In the genomic region with DNA sequence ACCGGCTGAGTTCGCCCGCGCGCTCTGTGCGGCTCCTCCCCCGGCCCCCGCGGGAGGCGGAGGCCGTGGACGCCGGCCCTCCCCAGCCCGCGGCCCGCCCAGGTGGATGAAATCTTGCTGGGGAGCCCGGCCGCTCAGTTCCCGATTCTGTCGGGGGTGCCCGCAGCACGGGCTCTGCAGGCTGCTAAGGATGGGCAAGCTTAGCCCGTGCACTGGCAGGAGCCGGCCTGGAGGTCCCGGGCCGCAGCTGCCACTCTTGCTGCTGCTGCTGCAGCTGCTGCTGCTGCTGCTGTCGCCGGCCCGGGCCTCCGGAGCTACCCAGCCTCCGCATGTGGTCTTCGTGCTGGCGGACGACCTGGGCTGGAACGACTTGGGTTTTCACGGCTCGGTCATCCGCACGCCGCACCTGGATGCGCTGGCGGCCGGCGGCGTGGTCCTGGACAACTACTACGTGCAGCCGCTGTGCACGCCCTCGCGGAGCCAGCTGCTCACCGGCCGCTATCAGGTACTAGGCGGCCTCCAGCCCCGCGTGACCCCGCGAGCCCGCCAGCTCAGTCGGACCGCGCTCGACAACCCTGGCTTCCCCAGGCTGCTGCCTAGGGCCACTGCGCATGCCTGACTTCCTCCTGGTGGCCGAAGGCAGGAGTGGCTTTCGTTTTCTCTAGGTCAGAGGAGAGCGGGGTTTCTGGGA, we compare ENCODE assay signal across 8 mouse cellular contexts. TPM values are rescaled to one million over a fixed set of nuclear protein-coding genes. Genes with fewer than 3 reads are reported as not detected.
DNase-seq lines count a peak whose midpoint lies in the region; ATAC-seq and TF ChIP-seq lines count a peak whose summit lies in the region.

A gene (plus strand): TSS at position 43 of the 691 bp plus-strand sequence.

- no peaks in the 10 kb centered on the region for H3K9me3 ChIP-seq in limb, embryonic 15.5 days
- no peaks in the 10 kb centered on the region for H3K9me3 ChIP-seq in midbrain, postnatal 0 days (ENCODE audit: low read length)

- peak; percentile 86 for ATAC-seq in limb, embryonic 15.5 days (ENCODE audit: insufficient number of reproducible peaks, low FRiP score, low TSS enrichment, low read depth)
- peak; percentile 93 for ATAC-seq in midbrain, postnatal 0 days (ENCODE audit: low FRiP score)

- peak within 1 kb of the TSS; percentile 72 for H3K4me3 ChIP-seq in bone marrow, adult 2 months (replicated peaks; ENCODE audit: control insufficient read depth, low read depth, low read length)
- H3K4me3 ChIP-seq in embryonic fibroblast, embryonic 13.5 days (ENCODE audit: insufficient read depth, low read length) = peak within 1 kb of the TSS; percentile 51
- H3K4me3 ChIP-seq in limb, embryonic 15.5 days = peak within 1 kb of the TSS; percentile 72
- peak within 1 kb of the TSS; percentile 56 for H3K4me3 ChIP-seq in midbrain, postnatal 0 days (ENCODE audit: low read depth, low read length)

- no peaks in the 10 kb centered on the region; the same call in 1 of the 2 replicates for H3K4me1 ChIP-seq in bone marrow, adult 2 months (ENCODE audit: control insufficient read depth, insufficient read depth, low read length)
- H3K4me1 ChIP-seq in embryonic fibroblast, embryonic 13.5 days (ENCODE audit: control insufficient read depth, insufficient read depth, low read length) = no peaks in the 10 kb centered on the region; the same call in 1 of the 2 replicates
- H3K4me1 ChIP-seq in limb, embryonic 15.5 days = peaks cover 4% of the 10 kb centered on the region
- H3K4me1 ChIP-seq in midbrain, postnatal 0 days (ENCODE audit: insufficient read depth, low read length) = no peaks in the 10 kb centered on the region; the same call in 1 of the 2 replicates

- TF ChIP-seq CTCF in bone marrow, adult 2 months (IDR thresholded peaks at IDR 0.05; ENCODE audit: control insufficient read depth, insufficient read depth, low read length) = peak; percentile 66
- peak; percentile 39; the same call in 1 of the 2 replicates for TF ChIP-seq CTCF in embryonic fibroblast, embryonic 13.5 days (IDR thresholded peaks at IDR 0.05; ENCODE audit: borderline replicate concordance, insufficient read depth, low read length)
- peak; percentile 84 for TF ChIP-seq CTCF in midbrain, postnatal 0 days (IDR thresholded peaks at IDR 0.05)

- no peaks in the 10 kb centered on the region for H3K27me3 ChIP-seq in limb, embryonic 15.5 days
- no peaks in the 10 kb centered on the region for H3K27me3 ChIP-seq in midbrain, postnatal 0 days (ENCODE audit: insufficient read depth, low read length)

- H3K27ac ChIP-seq in bone marrow, adult 2 months (ENCODE audit: control insufficient read depth, insufficient read depth, low read depth, low read length, poor library complexity) = peak within 1 kb of the TSS; percentile 85
- peak within 1 kb of the TSS; percentile 80 for H3K27ac ChIP-seq in embryonic fibroblast, embryonic 13.5 days (ENCODE audit: insufficient read depth, low read length)
- H3K27ac ChIP-seq in limb, embryonic 15.5 days = peak within 1 kb of the TSS; percentile 90
- H3K27ac ChIP-seq in midbrain, postnatal 0 days (ENCODE audit: low read depth, low read length) = peak within 1 kb of the TSS; percentile 83

- peak within 1 kb of the TSS; percentile 69 for H3K9ac ChIP-seq in limb, embryonic 15.5 days
- peak within 1 kb of the TSS; percentile 81 for H3K9ac ChIP-seq in midbrain, postnatal 0 days (replicated peaks; ENCODE audit: low read length, poor library complexity, severe bottlenecking)

- WGBS in bone marrow, adult 2 months = under 1% methylated on average over 66 of the region's 66 CpGs
- under 1% methylated on average over 66 of the region's 66 CpGs for WGBS in limb, embryonic 15.5 days
- WGBS in midbrain, postnatal 0 days = under 1% methylated on average over 65 of the region's 66 CpGs

- TF ChIP-seq POLR2A in bone marrow, adult 2 months (IDR thresholded peaks at IDR 0.05; ENCODE audit: borderline replicate concordance, control insufficient read depth, low read depth, low read length) = peak; percentile 71; the same call in 1 of the 2 replicates
- peak; percentile 82 for TF ChIP-seq POLR2A in embryonic fibroblast, embryonic 13.5 days (IDR thresholded peaks at IDR 0.05; ENCODE audit: low read depth, low read length)

- peak within 1 kb of the TSS; percentile 96 for H3K4me2 ChIP-seq in limb, embryonic 15.5 days
- peak within 1 kb of the TSS; percentile 81 for H3K4me2 ChIP-seq in midbrain, postnatal 0 days (ENCODE audit: low read depth, low read length, poor library complexity, severe bottlenecking)

- DNase-seq in A20 (ENCODE audit: low read depth, low spot score) = peak; percentile 61
- peak; percentile 87 to 89 for DNase-seq in heart, adult 9 months (ENCODE audit: low spot score in 2 of 2)
- DNase-seq in kidney, adult 9 months = peak; percentile 91
- DNase-seq in midbrain, postnatal 0 days (ENCODE audit: low spot score) = peak; percentile 87
- DNase-seq in spleen, postnatal 10 days (ENCODE audit: low spot score in 2 of 2) = peak; percentile 66 to 86

- H3K36me3 ChIP-seq in limb, embryonic 15.5 days = no peaks in the 10 kb centered on the region
- no peaks in the 10 kb centered on the region for H3K36me3 ChIP-seq in midbrain, postnatal 0 days (ENCODE audit: insufficient read depth, low read length)

RNA-seq across cellular contexts. Expression of the gene that starts here (rescaled TPM):
- polyA plus RNA-seq in bone marrow, adult 2 months (2011; ENCODE audit: insufficient read depth, insufficient read length, low replicate concordance, missing spikeins) = 4.9 and 8.9 TPM in 2 replicates
- polyA plus RNA-seq in embryonic fibroblast, embryonic 13.5 days (2011; ENCODE audit: insufficient read length, low read depth, missing spikeins) = 36.1 and 42.1 TPM in 2 replicates
- 14.1 and 16.4 TPM in 2 replicates for polyA plus RNA-seq in limb, embryonic 15.5 days (2015; fragmentation: Nextera tagmentation; extraction: Ambion mirVana)
- total RNA-seq in midbrain, postnatal 0 days (2014; rRNA removed) = 13.2 and 15.2 TPM in 2 replicates
- 13.0 and 13.1 TPM in 2 replicates for polyA plus RNA-seq in midbrain, postnatal 0 days (2015; fragmentation: Nextera tagmentation; extraction: Ambion mirVana)

Comparison
In these comparisons a context has a peak if more than half of its experiments do, and no peak if none do; other contexts are left out.
1. Peak in every context shown above with its lines: DNase-seq, ATAC-seq, H3K4me3 ChIP-seq and H3K27ac ChIP-seq.